Mouse (Mus musculus) forebrain, embryonic 12.5 days (tissue): ENCODE measurements around the gene Psmd5. TPM values are rescaled to one million over a fixed set of nuclear protein-coding genes. Genes with fewer than 3 reads are reported as not detected.

Source experiments
- ATAC-seq: fragments of 200-750 bp; cut with Nextera tagmentation; 2 replicates; pipeline ENCODE4 v1.8.0; 2017; ENCODE audit warnings: moderate TSS enrichment; ENCODE audit not compliant: low FRiP score
- H3K27ac ChIP-seq: fragments of 300-500 bp; sonication (generic); 2 replicates; pipeline ENCODE4 v1.5.1; 2016; ENCODE audit warnings: mild to moderate bottlenecking
- H3K27me3 ChIP-seq: fragments of 300-500 bp; sonication (generic); 2 replicates; pipeline ENCODE4 v1.6.1; 2016; ENCODE audit warnings: mild to moderate bottlenecking
- H3K36me3 ChIP-seq: fragments of 300-500 bp; sonication (generic); replicated peaks from 2 replicates; pipeline ENCODE4 v1.6.1; 2016; ENCODE audit warnings: mild to moderate bottlenecking
- H3K4me1 ChIP-seq: fragments of 300-500 bp; sonication (generic); 2 replicates; pipeline ENCODE4 v1.6.1; 2016
- H3K4me2 ChIP-seq: fragments of 300-500 bp; sonication (generic); 2 replicates; pipeline ENCODE4 v1.6.1; 2016; ENCODE audit warnings: mild to moderate bottlenecking, moderate library complexity
- H3K4me3 ChIP-seq: fragments of 300-500 bp; sonication (generic); replicated peaks from 2 replicates; pipeline ENCODE4 v1.5.1; 2016; ENCODE audit warnings: mild to moderate bottlenecking
- H3K9ac ChIP-seq: fragments of 300-500 bp; sonication (generic); 2 replicates; pipeline ENCODE4 v1.6.1; 2016; ENCODE audit warnings: mild to moderate bottlenecking
- H3K9me3 ChIP-seq: fragments of 300-500 bp; sonication (generic); 2 replicates; pipeline ENCODE4 v1.6.1; 2016
- WGBS: fragments of 180-500 bp; shearing (Covaris S2); methylation state at CpG from one replicate; pipeline ENCODE4 v1.1.7; 2016; 5-methylcytosine and 5-hydroxymethylcytosine counted together
- polyA plus RNA-seq: library from polyadenylated mRNA; unstranded; fragments of >200 nt; fragmentation: Nextera tagmentation; extraction: Ambion mirVana; gene quantifications from 2 replicates; pipeline ENCODE4 v1.2.1, GENCODE M21; 2016

Psmd5 gene
- polyA plus RNA-seq, 1 experiment from 2014 or later, result 97.9 TPM

GRCm38 (mm10) chr2:34904849-34905542 lies 30.2 kb upstream of the Psmd5 start:
- H3K9ac ChIP-seq, result peak overlapping the region; percentile 29; the same call in 1 of the 2 replicates
- H3K4me1 ChIP-seq, result peaks cover 16% of the 10 kb centered on the region
- H3K4me3 ChIP-seq, result peak overlapping the region; percentile 32
- peaks cover 7% of the 10 kb centered on the region; the same call in 1 of the 2 replicates for H3K27me3 ChIP-seq
- peak; percentile 98 for ATAC-seq
- under 1% methylated on average over 34 of the region's 34 CpGs for WGBS
- peak overlapping the region; percentile 46 for H3K27ac ChIP-seq
- H3K36me3 ChIP-seq, result peaks cover 6% of the 10 kb centered on the region; the same call in 1 of the 2 replicates
- H3K4me2 ChIP-seq, result peak overlapping the region; percentile 56
- no peaks in the 10 kb centered on the region for H3K9me3 ChIP-seq

- H3K27me3 ChIP-seq, result peaks cover 7% of the 10 kb centered on the region; the same call in 1 of the 2 replicates
- peaks cover 6% of the 10 kb centered on the region; the same call in 1 of the 2 replicates for H3K36me3 ChIP-seq
- H3K9ac ChIP-seq, result no peak overlapping the region
- no peaks in the 10 kb centered on the region for H3K9me3 ChIP-seq
- peaks cover 16% of the 10 kb centered on the region for H3K4me1 ChIP-seq
- peak overlapping the region; percentile 46; the same call in 1 of the 2 replicates for H3K27ac ChIP-seq
- no peak overlapping the region for H3K4me3 ChIP-seq
- 86% methylated on average over 4 of the region's 4 CpGs for WGBS
- peak overlapping the region; percentile 56; the same call in 1 of the 2 replicates for H3K4me2 ChIP-seq
- no peak for ATAC-seq
Measured at GRCm38 (mm10) chr2:34903652-34904405, 29.1 kb upstream of the Psmd5 start.

DNA sequence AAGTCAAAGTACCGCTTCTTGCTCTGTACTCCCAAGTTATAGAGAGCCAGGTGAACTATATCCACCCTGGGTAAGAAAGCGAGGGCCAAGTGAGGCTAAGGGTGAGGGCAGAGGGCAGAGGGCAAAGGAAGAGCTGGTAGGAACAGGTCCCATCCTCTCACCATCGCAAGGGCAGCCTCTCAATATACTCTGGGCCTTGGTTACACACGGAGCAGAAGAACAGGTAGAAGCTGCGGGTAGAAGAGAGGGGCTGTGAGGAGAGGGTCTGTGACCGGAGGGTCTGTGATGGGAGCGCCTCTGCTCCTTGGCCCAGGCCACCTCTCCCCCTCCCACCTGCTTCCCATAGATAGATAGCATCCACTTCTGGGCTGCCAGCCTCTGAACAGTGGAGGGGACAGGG lies 28.4 kb upstream of the Psmd5 start:
- no peak overlapping the region for H3K4me3 ChIP-seq
- no peak overlapping the region for H3K4me2 ChIP-seq
- no peaks in the 10 kb centered on the region for H3K9me3 ChIP-seq
- 87% methylated on average over 7 of the region's 7 CpGs for WGBS
- no peak overlapping the region for H3K9ac ChIP-seq
- H3K4me1 ChIP-seq, result peaks cover 16% of the 10 kb centered on the region
- H3K27me3 ChIP-seq, result peaks cover 7% of the 10 kb centered on the region; the same call in 1 of the 2 replicates
- no peak overlapping the region for H3K27ac ChIP-seq
- ATAC-seq, result no peak
- peaks cover 6% of the 10 kb centered on the region; the same call in 1 of the 2 replicates for H3K36me3 ChIP-seq

DNA sequence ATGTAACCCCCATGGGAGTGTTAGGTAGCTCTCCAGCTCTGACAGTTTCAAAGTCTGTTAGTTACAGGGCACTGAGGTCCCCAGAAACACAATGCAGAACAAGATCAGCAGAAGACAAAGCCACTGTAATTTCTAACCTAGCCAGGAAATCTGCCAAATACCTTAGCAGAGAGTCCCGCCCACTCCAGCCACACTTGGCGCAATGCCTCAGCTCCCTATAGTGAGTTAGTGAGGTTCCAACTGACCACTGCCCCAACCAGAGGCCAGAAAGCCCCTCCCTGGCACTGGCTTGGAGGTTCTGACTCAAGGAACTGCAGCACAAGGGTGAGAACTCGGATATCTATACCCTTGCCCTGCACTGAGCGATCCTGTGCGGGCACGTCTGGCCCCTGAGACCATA lies 28.0 kb upstream of the Psmd5 start:
- H3K9me3 ChIP-seq, result no peaks in the 10 kb centered on the region
- 89% methylated on average over 6 of the region's 6 CpGs for WGBS
- H3K4me3 ChIP-seq, result no peak overlapping the region
- peaks cover 16% of the 10 kb centered on the region for H3K4me1 ChIP-seq
- no peak overlapping the region for H3K27ac ChIP-seq
- no peak overlapping the region for H3K4me2 ChIP-seq
- peaks cover 6% of the 10 kb centered on the region; the same call in 1 of the 2 replicates for H3K36me3 ChIP-seq
- H3K27me3 ChIP-seq, result peaks cover 7% of the 10 kb centered on the region; the same call in 1 of the 2 replicates
- H3K9ac ChIP-seq, result no peak overlapping the region
- ATAC-seq, result no peak

DNA sequence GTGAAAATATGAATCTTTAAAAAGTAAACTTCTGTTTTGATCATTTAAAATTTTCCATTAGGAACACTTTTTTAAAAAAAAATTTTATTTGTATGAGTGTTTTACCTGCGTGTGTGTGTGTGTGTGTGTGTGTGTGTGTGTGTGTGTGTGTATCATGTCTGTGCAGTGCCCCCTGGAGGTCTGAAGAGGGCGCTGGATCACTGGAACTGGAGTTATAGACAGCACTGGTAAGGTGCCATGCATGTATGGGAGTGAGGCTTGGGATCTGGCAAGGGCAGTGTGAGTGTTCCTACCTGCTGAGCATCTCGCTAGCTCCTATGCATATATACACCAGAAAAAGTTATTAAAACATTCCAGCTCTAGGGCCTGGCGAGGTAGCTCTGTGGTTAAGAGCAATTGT lies 27.0 kb upstream of the Psmd5 start:
- peaks cover 6% of the 10 kb centered on the region; the same call in 1 of the 2 replicates for H3K36me3 ChIP-seq
- peaks cover 16% of the 10 kb centered on the region for H3K4me1 ChIP-seq
- H3K9me3 ChIP-seq, result no peaks in the 10 kb centered on the region
- WGBS, result 75% methylated on average over 4 of the region's 4 CpGs
- no peak overlapping the region for H3K27ac ChIP-seq
- no peak overlapping the region for H3K4me2 ChIP-seq
- ATAC-seq, result no peak
- no peak overlapping the region for H3K4me3 ChIP-seq
- H3K27me3 ChIP-seq, result peaks cover 5% of the 10 kb centered on the region; the same call in 1 of the 2 replicates
- H3K9ac ChIP-seq, result no peak overlapping the region

DNA sequence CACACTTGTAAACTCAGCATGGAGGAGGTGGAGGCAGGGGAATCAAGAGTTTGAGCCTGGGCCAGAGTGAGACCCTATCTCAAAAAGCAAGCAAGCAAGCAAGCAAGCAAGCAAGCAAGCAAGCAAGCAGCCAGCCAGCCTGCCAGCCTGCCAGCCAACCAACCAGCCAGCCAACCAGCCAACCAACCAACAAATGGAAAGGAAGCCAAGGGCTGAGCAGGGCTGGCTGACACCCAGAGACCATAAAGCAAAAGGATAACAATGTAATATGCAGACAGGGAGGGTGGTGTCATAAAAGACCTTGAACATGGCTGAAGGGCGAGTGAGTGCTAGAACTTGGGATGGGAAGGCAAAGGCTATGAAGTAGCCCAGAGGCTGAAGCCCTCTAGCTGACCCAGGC lies 25.6 kb upstream of the Psmd5 start:
- no peak for ATAC-seq
- Histone ChIP-seq H3K9ac (no peak overlapping the region), H3K4me2 (no peak overlapping the region), H3K27ac (no peak overlapping the region), H3K9me3 (no peaks in the 10 kb centered on the region), H3K36me3 (peaks cover 6% of the 10 kb centered on the region; the same call in 1 of the 2 replicates), H3K27me3 (no peaks in the 10 kb centered on the region), H3K4me1 (peaks cover 12% of the 10 kb centered on the region), H3K4me3 (no peak overlapping the region)
- 83% methylated on average over 1 of the region's 1 CpGs for WGBS

DNA sequence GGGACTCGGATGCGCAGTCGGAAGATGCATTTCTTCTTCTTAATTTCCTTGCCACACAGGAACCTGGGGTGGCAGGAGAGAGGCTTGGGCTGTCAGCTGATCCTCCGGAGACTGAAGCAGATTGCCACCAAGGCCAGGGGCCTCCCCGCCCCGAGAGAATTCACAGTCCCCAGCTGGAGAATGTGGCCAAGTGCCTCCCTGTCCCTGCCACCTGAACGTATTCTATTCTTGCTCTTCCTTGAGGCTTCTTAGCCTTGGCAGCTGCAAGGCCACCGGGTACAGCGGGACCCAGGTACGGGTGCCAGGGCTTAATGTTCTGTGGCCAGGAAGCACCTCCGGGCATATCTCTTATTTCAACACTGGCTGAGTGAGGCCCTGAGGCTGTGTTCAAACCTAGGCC lies 24.9 kb upstream of the Psmd5 start:
- no peaks in the 10 kb centered on the region for H3K27me3 ChIP-seq
- ATAC-seq, result no peak
- H3K27ac ChIP-seq, result no peak overlapping the region
- H3K9me3 ChIP-seq, result no peaks in the 10 kb centered on the region
- peaks cover 6% of the 10 kb centered on the region; the same call in 1 of the 2 replicates for H3K36me3 ChIP-seq
- 82% methylated on average over 11 of the region's 11 CpGs for WGBS
- no peak overlapping the region for H3K4me3 ChIP-seq
- no peak overlapping the region for H3K9ac ChIP-seq
- peaks cover 9% of the 10 kb centered on the region for H3K4me1 ChIP-seq
- no peak overlapping the region for H3K4me2 ChIP-seq

- H3K9me3 ChIP-seq, result no peaks in the 10 kb centered on the region
- WGBS, result 19% methylated on average over 10 of the region's 10 CpGs
- no peak for ATAC-seq
- no peak overlapping the region for H3K27ac ChIP-seq
- H3K36me3 ChIP-seq, result peaks cover 6% of the 10 kb centered on the region; the same call in 1 of the 2 replicates
- no peaks in the 10 kb centered on the region for H3K4me1 ChIP-seq
- no peaks in the 10 kb centered on the region for H3K27me3 ChIP-seq
- H3K9ac ChIP-seq, result no peak overlapping the region
- no peak overlapping the region for H3K4me3 ChIP-seq
- H3K4me2 ChIP-seq, result no peak overlapping the region
Measured at GRCm38 (mm10) chr2:34897820-34898219, 23.1 kb upstream of the Psmd5 start.

DNA sequence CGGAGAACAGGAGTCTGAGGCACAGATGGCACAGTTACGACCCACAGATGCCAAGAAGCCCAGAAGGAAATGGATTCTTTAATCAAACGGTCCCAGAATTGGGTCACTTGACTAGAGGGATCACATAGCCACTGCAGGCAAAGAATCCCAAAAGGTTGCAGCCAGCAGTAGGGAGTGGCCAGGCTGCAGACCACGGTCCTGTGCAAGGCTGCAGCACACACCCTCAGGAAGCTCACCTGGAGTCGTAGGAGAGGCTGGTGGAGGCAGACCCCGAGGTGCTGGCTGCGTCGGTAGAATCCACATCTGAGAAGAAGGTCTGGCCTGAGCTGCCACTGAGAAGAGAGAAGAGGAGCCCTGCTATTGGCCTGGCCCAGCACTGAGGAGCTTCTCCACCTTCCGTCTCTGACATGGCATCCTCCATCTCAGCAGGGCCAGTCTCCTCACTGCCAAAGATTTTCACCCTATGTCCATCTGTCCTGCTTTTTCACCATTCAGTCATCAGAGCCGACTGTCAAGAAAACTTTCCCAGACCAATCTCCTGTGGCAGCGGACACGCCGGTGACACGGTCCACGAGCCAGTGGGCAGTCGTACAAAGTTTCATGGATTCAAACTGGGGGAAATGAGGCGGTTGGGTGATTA lies 22.2 kb upstream of the Psmd5 start:
- Histone ChIP-seq H3K4me2 (no peak overlapping the region), H3K4me3 (no peak overlapping the region), H3K4me1 (no peaks in the 10 kb centered on the region), H3K36me3 (no peaks in the 10 kb centered on the region), H3K27me3 (no peaks in the 10 kb centered on the region), H3K27ac (no peak overlapping the region), H3K9me3 (no peaks in the 10 kb centered on the region), H3K9ac (no peak overlapping the region)
- no peak for ATAC-seq
- WGBS, result 87% methylated on average over 17 of the region's 17 CpGs

DNA sequence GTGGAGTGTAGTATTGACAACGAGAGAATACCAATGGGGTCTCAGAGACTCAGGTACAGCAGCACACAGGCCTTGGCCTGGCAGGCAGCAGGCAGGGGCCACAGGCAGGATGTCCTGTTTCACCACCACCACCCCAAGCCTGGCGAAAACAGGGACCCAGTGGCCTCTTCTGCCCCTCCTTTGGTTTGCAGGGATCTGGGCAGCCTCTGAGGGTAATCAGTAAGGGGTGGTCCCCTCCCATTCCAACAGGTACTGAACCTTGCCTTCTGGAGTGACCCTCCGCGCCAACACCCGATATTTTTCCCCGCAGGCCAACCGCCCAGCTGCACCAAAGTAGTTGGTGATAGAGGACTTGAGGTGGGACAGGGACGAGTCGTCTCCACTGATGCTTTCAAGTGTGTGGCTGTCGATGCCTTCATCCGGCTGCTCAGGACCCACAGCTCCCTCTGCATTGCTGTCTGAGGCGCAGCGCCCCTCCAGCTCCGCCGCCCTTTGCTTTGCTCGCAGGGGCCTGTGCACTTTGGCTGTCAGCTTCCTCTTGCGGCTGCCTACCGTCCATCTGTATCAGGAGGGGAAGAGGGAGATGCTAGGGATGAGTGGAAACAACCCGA lies 20.8 kb upstream of the Psmd5 start:
- Histone ChIP-seq H3K4me2 (no peak overlapping the region), H3K4me3 (no peak overlapping the region), H3K27me3 (no peaks in the 10 kb centered on the region), H3K36me3 (no peaks in the 10 kb centered on the region), H3K9ac (no peak overlapping the region), H3K27ac (no peak overlapping the region), H3K9me3 (no peaks in the 10 kb centered on the region), H3K4me1 (no peaks in the 10 kb centered on the region)
- no peak for ATAC-seq
- 80% methylated on average over 19 of the region's 19 CpGs for WGBS

DNA sequence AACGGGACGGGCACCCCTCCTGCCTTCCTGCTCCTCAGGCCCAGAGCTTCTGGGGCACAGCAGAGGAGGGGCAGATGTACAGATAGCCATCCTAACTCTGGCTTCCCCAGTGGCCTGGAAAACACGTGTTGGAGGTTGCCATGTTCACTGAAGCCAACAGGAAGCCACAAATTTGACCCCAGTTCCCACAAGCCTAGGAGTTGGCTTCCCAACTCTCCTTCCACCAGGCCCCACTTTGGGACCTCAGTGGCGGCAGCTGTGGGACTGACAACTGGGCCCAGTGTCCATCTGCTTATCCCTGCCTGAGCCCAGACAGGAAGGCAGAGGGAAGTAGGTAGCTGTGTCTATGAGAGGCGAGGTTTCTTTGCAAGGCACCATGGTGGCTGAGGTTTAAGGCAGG lies 19.2 kb upstream of the Psmd5 start:
- no peak overlapping the region for H3K27ac ChIP-seq
- WGBS, result 74% methylated on average over 5 of the region's 5 CpGs
- ATAC-seq, result no peak

GRCm38 (mm10) chr2:34884186-34884585 lies 9.4 kb upstream of the Psmd5 start:
- no peak for ATAC-seq
- H3K36me3 ChIP-seq, result no peaks in the 10 kb centered on the region
- H3K27ac ChIP-seq, result no peak overlapping the region
- H3K4me1 ChIP-seq, result no peaks in the 10 kb centered on the region
- H3K9ac ChIP-seq, result no peak overlapping the region
- H3K4me3 ChIP-seq, result no peak overlapping the region
- H3K27me3 ChIP-seq, result peaks cover 11% of the 10 kb centered on the region; the same call in 1 of the 2 replicates
- H3K9me3 ChIP-seq, result no peaks in the 10 kb centered on the region
- no peak overlapping the region for H3K4me2 ChIP-seq
- WGBS, result 87% methylated on average over 2 of the region's 2 CpGs

More for the DNA sequence above, 19.2 kb upstream of the Psmd5 start:
- H3K27me3 ChIP-seq, result no peaks in the 10 kb centered on the region
- H3K4me1 ChIP-seq, result no peaks in the 10 kb centered on the region
- no peak overlapping the region for H3K4me3 ChIP-seq
- no peak overlapping the region for H3K9ac ChIP-seq
- H3K36me3 ChIP-seq, result no peaks in the 10 kb centered on the region
- no peak overlapping the region for H3K4me2 ChIP-seq
- H3K9me3 ChIP-seq, result no peaks in the 10 kb centered on the region
